ENCODE assay signal across 8 mouse cellular contexts in the genomic region with DNA sequence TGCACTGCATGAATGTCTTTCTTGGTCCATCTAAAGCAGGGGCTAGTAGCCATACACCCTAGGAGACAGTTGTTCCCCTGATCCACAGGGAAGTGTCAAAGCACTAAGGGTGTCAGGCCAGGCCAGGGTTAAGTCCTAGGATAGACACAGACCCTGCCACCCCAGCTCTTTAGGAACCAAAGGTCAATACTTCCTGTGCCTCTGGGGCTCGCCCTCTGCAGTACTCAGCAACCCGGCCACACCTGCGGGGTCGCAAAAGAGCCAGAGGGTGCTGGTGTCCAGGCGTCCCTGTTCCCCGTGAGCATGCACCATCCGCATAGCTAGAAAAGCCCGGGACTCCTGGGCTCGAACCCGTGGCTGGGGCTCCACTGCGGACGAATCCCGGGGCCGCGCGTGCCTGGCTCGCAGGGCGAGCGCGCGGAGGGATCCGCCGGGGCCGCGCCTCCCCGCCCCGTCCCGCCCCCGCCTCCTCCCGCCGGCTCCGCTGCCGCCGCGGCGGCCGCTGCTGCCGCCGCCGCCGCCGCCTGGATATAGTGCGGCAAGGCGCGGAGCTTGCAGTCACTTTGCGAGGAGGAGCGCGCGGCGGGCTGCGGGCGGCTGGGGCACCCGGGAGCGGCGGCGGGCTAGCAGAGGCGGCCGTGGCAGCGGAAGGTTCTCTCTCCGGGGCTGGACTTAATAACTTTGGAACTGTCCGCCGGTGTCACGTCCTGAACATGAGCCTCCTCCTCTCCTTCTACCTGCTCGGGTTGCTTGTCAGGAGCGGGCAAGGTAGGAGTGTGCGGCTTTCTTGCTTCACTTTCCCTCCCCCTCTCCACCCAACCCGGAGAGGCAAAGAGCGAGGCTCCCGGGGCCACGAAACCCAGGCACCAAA. TPM values are rescaled to one million over a fixed set of nuclear protein-coding genes. Genes with fewer than 3 reads are reported as not detected.
DNase-seq lines count a peak whose midpoint lies in the region; ATAC-seq and TF ChIP-seq lines count a peak whose summit lies in the region.

A gene (plus strand): TSS at position 497 of the 871 bp plus-strand sequence.

- peak; percentile 64 for DNase-seq in cerebellum, adult 11 months
- DNase-seq in heart, postnatal 25 days (ENCODE audit: low spot score): peak; percentile 1
- DNase-seq in kidney, postnatal 4 days: peak; percentile 72 to 85
- peak; percentile 5 to 14 for DNase-seq in thymus, postnatal 36 days

- no peak for TF ChIP-seq EP300 in ES-Bruce4 (IDR thresholded peaks at IDR 0.05; ENCODE audit: insufficient read depth, low read depth, low read length)

- no peaks in the 10 kb centered on the region for H3K9me3 ChIP-seq in ES-Bruce4 (replicated peaks; ENCODE audit: control insufficient read depth, insufficient read depth, low read length, poor library complexity, severe bottlenecking)
- H3K9me3 ChIP-seq in forebrain, embryonic 15.5 days: no peaks in the 10 kb centered on the region
- no peaks in the 10 kb centered on the region for H3K9me3 ChIP-seq in liver, embryonic 16.5 days (replicated peaks; ENCODE audit: control insufficient read depth, low read length)
- no peaks in the 10 kb centered on the region for H3K9me3 ChIP-seq in neural tube, embryonic 13.5 days

- H3K4me2 ChIP-seq in forebrain, embryonic 15.5 days (replicated peaks): peak within 1 kb of the TSS; percentile 82
- peak within 1 kb of the TSS; percentile 65 for H3K4me2 ChIP-seq in liver, embryonic 16.5 days (ENCODE audit: low read depth, low read length)
- peak within 1 kb of the TSS; percentile 71 for H3K4me2 ChIP-seq in neural tube, embryonic 13.5 days

- TF ChIP-seq CTCF in ES-Bruce4 (IDR thresholded peaks at IDR 0.05; ENCODE audit: low read depth, low read length): no peak

- TF ChIP-seq POLR2A in ES-Bruce4 (IDR thresholded peaks at IDR 0.05; ENCODE audit: insufficient read depth, low read length): no peak

- H3K27ac ChIP-seq in ES-Bruce4 (ENCODE audit: insufficient read depth, low read length): no peak within 1 kb of the TSS
- H3K27ac ChIP-seq in forebrain, embryonic 15.5 days (replicated peaks): peak within 1 kb of the TSS; percentile 81
- no peak within 1 kb of the TSS for H3K27ac ChIP-seq in liver, embryonic 16.5 days (ENCODE audit: low read length)
- H3K27ac ChIP-seq in neural tube, embryonic 13.5 days (replicated peaks): peak within 1 kb of the TSS; percentile 89

- ATAC-seq in forebrain, embryonic 15.5 days (replicated peaks): peak; percentile 85
- peak; percentile 77 for ATAC-seq in liver, embryonic 16.5 days (ENCODE audit: low read depth)
- ATAC-seq in neural tube, embryonic 13.5 days (ENCODE audit: low read depth): peak; percentile 80

- no peaks in the 10 kb centered on the region for H3K36me3 ChIP-seq in ES-Bruce4 (ENCODE audit: control insufficient read depth, insufficient read depth, low read length, poor library complexity, severe bottlenecking)
- H3K36me3 ChIP-seq in forebrain, embryonic 15.5 days: no peaks in the 10 kb centered on the region
- H3K36me3 ChIP-seq in liver, embryonic 16.5 days (ENCODE audit: control insufficient read depth, insufficient read depth): no peaks in the 10 kb centered on the region
- H3K36me3 ChIP-seq in neural tube, embryonic 13.5 days: no peaks in the 10 kb centered on the region

- H3K27me3 ChIP-seq in ES-Bruce4 (ENCODE audit: control insufficient read depth, insufficient read depth, low read length, poor library complexity, severe bottlenecking): peaks cover 3% of the 10 kb centered on the region
- no peaks in the 10 kb centered on the region for H3K27me3 ChIP-seq in forebrain, embryonic 15.5 days
- peaks cover 13% of the 10 kb centered on the region for H3K27me3 ChIP-seq in liver, embryonic 16.5 days (ENCODE audit: control insufficient read depth, insufficient read depth, low read depth, low read length)
- H3K27me3 ChIP-seq in neural tube, embryonic 13.5 days: no peaks in the 10 kb centered on the region

- H3K4me1 ChIP-seq in ES-Bruce4 (ENCODE audit: control insufficient read depth, insufficient read depth, low read length): no peaks in the 10 kb centered on the region
- peaks cover 17% of the 10 kb centered on the region for H3K4me1 ChIP-seq in forebrain, embryonic 15.5 days
- H3K4me1 ChIP-seq in liver, embryonic 16.5 days (ENCODE audit: control insufficient read depth, low read depth, low read length): no peaks in the 10 kb centered on the region; the same call in 1 of the 2 replicates
- H3K4me1 ChIP-seq in neural tube, embryonic 13.5 days (replicated peaks): peaks cover 16% of the 10 kb centered on the region

- WGBS in forebrain, embryonic 15.5 days: under 1% methylated on average over 51 of the region's 70 CpGs
- WGBS in liver, embryonic 16.5 days (ENCODE audit: insufficient replicate concordance): under 1% methylated on average over 36 of the region's 70 CpGs
- WGBS in neural tube, embryonic 13.5 days: under 1% methylated on average over 70 of the region's 70 CpGs

- peak within 1 kb of the TSS; percentile 73 for H3K4me3 ChIP-seq in ES-Bruce4 (ENCODE audit: low read depth, low read length)
- peak within 1 kb of the TSS; percentile 72 for H3K4me3 ChIP-seq in forebrain, embryonic 15.5 days
- H3K4me3 ChIP-seq in liver, embryonic 16.5 days (ENCODE audit: low read depth, low read length): peak within 1 kb of the TSS; percentile 51
- peak within 1 kb of the TSS; percentile 66 for H3K4me3 ChIP-seq in neural tube, embryonic 13.5 days

- H3K9ac ChIP-seq in ES-Bruce4 (ENCODE audit: low read depth, poor library complexity, severe bottlenecking): peak within 1 kb of the TSS; percentile 35
- peak within 1 kb of the TSS; percentile 61 for H3K9ac ChIP-seq in forebrain, embryonic 15.5 days (replicated peaks)
- H3K9ac ChIP-seq in liver, embryonic 16.5 days (ENCODE audit: low read depth, low read length): no peak within 1 kb of the TSS
- H3K9ac ChIP-seq in neural tube, embryonic 13.5 days: peak within 1 kb of the TSS; percentile 78

- intact Hi-C loops in heart, postnatal 25 days (cut with DNase I): no loop called here

RNA-seq across cellular contexts. Expression of the gene that starts here (rescaled TPM):
- not detected in 2 replicates for polyA plus RNA-seq in ES-Bruce4 (2011; ENCODE audit: insufficient read depth, insufficient read length, low read depth, missing spikeins)
- 8.7 and 9.1 TPM in 2 replicates for polyA plus RNA-seq in forebrain, embryonic 15.5 days (2015; fragmentation: Nextera tagmentation; extraction: Ambion mirVana)
- under 1 TPM; 0.08 to 0.11 TPM for total RNA-seq in heart, postnatal 25 days (2021)
- polyA plus RNA-seq in liver, embryonic 16.5 days (2015; fragmentation: Nextera tagmentation; extraction: Ambion mirVana): 0.04 TPM in 1 of 2 replicates, not detected in the other
- polyA plus RNA-seq in neural tube, embryonic 13.5 days (2015; fragmentation: Nextera tagmentation; extraction: Ambion mirVana): 21.1 and 23.1 TPM in 2 replicates

Comparison
In these comparisons a context has a peak if more than half of its experiments do, and no peak if none do; other contexts are left out.
1. Peak in DNase-seq in heart, postnatal 25 days; RNA of the gene not detected or under 1 TPM.
2. Peak in ATAC-seq, H3K4me3 ChIP-seq and H3K4me2 ChIP-seq in liver, embryonic 16.5 days; RNA of the gene not detected or under 1 TPM.
3. H3K27ac ChIP-seq: peak in forebrain, embryonic 15.5 days (single experiment) and neural tube, embryonic 13.5 days (single experiment); none in ES-Bruce4 (single experiment) and liver, embryonic 16.5 days (single experiment).
4. DNase-seq: peak in every context shown above with its lines; median percentile 78 in kidney, postnatal 4 days; 64 in cerebellum, adult 11 months; 10 in thymus, postnatal 36 days; 1 in heart, postnatal 25 days.
5. Peak in every context shown above with its lines, with median percentiles within 50 percentile points of each other: H3K4me3 ChIP-seq, ATAC-seq and H3K4me2 ChIP-seq.